Mouse (Mus musculus): ENCODE data around the gene Rsbn1l. TPM values are rescaled to one million over a fixed set of nuclear protein-coding genes. Genes with fewer than 3 reads are reported as not detected.

Gene Rsbn1l
- total RNA-seq, 2 experiments from 2014 or later = 20.3 to 21.4 TPM

DNA sequence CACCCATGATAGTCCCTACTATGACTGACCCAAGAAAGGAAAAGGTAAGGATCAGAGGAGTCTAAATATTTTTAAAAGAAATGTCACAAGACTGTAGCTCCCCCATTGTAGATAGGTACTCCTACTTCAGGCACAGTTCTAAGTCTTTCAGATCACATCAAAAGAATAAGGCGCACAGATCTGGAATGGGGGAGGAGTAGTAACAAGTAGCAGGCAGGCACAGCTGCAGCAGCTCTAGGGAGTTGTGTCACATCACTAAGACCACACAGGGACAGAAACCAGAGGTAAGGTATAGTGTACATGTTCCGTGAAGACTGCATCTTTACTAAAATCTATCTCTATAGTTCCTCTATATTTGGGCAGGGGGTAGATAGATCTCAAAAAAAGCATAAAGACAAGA is 44.5 kb downstream of the Rsbn1l start:
- no peak for DNase-seq (ENCODE audit: low spot score in 2 of 2)

DNA sequence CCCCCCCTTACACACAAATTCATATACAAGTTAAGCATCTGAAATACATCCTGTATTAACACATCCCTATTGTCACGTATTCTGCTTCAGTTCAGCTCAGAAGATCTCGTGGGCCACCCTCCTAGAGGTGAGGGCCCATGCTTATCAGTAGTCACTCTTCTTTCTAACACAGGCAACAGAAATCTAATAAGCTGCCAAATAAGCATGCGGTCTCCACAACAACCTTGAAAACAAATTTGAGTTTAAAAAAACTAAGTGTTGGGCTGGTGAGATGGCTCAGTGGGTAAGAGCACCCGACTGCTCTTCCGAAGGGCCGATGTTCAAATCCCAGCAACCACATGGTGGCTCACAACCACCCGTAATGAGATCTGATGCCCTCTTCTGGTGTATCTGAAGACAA is 50.0 kb downstream of the Rsbn1l start:
- DNase-seq (ENCODE audit: low spot score in 2 of 2) = no peak

DNA sequence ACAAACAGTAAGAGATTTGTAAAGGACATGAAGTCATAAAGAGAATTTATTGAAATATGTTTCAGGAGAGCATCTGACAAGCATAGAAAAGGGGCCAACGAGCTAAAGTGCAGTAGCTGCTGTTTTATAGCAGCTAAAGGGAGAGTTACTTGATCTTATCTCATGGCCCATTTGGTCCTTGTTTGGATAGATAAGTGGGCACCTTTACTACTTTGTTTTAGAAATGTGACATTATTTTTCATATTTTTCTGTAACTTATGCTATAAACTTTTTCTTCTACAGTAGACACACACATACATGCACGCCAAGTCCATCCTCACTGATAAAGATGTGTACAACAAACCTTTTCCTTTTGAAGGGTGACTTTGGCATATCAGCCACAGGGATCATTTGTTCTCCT is 50.8 kb downstream of the Rsbn1l start:
- no peak for DNase-seq (ENCODE audit: low spot score in 2 of 2)

DNA sequence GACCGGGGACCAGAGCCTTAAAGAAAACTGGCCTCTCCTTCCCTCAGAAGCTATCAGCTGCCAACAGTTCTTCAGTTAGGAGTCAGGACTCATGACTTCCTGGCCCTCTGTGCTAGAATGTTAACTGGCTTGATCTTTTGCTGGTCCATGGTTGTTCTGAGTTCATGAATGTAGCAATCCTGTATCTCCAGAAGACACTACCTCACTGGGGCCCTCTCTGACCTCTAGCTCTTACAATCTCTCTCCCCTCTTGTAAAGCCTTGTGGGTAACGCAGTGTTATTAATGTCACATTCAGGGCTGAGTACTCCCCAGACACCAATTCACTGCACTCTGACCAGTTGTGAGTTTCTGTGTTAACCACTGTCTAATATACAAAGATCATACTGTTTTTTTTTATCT is 51.6 kb downstream of the Rsbn1l start:
- no peak for DNase-seq (ENCODE audit: low spot score in 2 of 2)

- no peak for DNase-seq (ENCODE audit: low spot score in 2 of 2)
Measured at GRCm38 (mm10) chr5:20897446-20898167, 58.6 kb downstream of the Rsbn1l start.

DNA sequence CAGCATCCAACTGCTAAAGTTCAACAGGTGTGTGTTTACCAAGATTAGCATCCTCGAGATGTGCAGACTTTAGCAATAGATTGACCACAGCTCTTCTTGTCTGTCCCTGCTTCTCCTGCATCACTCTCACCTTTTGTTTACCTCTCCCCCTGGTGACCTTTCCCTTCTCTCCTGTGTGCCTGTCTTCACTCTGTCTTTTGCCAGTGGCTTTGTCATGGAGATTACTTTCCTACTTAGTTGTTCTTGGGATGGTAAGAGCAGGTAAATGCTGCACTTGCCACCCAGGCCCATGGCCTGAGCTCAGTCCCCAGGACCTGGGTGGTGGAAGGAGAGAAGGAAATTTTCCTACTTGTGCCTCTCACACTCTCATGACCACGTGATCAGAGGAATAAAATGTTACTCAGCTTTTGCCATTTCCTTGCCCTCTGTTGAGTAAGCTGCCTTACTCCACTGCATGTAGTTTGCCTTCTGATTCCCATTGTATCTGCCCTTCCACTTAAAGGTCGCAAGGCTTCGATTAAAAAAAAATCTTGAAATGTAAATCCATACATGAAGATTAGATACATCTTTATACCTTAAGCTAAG is 72.1 kb downstream of the Rsbn1l start:
- DNase-seq (ENCODE audit: low spot score in 2 of 2) = no peak

DNA sequence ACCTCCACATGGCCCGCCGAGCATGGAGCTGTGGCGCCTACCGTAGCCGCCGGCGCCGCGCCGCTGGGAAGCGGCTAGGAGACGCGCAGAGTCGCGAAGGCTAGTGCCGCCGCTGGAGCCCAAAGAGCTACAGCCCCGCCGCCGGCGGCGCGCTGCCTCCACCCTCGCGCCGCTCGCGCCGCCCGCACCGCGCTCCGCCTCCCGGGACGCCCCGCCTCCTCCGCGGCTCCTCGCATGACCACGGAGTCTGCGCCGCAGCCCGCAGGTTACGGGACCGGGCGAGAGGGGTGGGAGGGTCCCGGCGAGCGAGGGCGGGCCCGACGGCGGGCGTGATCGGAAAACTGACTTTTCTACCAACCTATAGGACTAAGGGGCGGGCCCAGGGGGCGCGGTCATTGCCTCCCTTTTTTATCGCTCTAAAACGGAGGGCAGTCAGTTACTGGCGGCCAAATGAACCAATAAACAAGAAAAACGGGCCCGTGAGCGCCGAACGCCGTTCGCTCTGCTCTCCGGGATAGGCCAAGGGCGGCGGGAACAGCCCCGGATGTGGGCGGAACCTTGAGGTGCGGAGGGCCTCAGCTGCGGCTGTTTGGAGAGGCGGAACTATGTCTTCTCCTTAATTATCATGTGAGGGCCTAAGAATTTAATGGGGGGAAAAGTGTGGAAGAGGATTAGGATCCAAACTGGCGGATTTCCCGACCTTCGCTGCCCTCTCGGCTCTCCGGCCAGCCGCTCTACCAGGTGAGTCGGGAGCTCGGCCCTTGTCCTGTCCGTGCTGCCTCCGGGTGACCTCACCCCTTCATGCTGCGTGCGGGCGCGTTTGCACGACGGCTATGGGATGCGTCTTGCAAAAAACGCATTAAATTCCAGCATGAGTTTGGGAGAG is 74.0 kb downstream of the Rsbn1l start, which contains the start of the genes Phtf2 and Tmem60:
TSS of gene Phtf2 (minus strand) at position 210 of the 886 bp plus-strand sequence.
TSS of gene Tmem60 (plus strand) at position 277 of the 886 bp plus-strand sequence.
- DNase-seq (ENCODE audit: low spot score in 2 of 2) = peak; percentile 98 to 99

GRCm38 (mm10) chr5:20880797-20881775 is 75.1 kb downstream of the Rsbn1l start:
- peak; percentile 25 to 60 for DNase-seq (ENCODE audit: low spot score in 2 of 2)

- DNase-seq (ENCODE audit: low spot score in 2 of 2) = no peak
Measured at GRCm38 (mm10) chr5:20880386-20880785, 75.8 kb downstream of the Rsbn1l start.

- DNase-seq (ENCODE audit: low spot score in 2 of 2) = no peak
Measured at GRCm38 (mm10) chr5:20876934-20877426, 79.2 kb downstream of the Rsbn1l start.

- no peak for DNase-seq (ENCODE audit: low spot score in 2 of 2)
Measured at GRCm38 (mm10) chr5:20873146-20873545, 83.1 kb downstream of the Rsbn1l start.

DNA sequence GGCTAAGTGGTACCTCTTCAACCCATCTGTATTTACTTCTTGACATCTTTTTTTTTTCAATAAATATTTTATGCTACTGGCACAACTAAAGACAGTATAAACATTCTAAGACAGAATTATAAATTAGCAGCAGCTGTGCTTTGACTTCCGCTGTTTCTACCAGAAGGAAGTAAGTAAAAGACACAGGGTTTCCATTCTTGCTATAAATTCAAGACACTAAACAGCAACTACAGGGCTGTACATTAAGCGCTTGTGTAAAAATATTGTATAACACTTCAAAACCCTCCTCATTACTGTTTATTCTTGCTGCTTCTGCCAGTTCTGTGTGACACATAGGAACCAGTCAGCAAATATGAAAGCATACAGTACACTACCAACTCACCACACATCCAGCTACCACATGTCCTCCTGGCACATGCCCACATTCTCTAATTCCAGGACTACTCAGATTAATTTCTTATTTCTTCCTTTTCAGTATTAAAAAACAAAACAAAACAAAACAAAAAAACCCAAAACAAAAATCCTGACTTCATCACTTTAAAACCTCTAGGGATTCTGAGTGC is 90.9 kb downstream of the Rsbn1l start:
- DNase-seq (ENCODE audit: low spot score in 2 of 2) = peak in 1 of 2 experiments; percentile 28

DNA sequence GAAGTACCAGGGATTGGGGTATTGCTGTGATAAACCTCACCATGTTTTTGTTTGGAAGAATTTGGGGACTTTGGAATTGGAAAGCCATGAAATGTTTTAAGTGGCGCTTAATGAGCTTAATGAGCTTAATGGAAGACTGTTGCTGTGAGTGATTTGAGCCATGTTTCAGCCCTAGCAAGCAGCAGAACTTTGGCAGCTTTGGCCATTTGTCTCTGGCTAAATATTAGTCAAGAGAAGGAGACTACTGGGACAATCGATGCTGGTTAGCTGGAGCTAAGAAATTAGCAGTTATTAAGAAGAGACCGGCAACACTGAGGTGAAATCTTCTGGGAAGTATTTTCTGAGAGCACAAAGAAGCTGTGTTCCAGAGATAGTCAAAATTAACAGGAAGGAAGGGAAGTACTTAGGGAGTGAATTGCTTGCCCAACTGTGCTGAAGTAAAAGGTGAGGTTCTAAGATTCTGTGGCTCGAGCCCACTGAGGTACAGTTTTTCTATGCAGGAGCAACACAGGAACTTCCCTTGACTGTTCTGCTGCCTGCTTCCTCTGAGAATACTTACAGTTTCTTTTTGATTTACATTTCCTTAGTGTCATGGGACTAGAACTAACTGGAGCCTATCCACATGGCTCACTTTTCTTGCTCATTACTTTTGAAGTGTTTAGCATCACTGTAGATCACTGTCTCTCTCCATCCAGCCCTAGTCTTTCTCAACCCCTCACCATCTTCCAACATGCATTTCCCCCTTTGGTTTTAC is 91.8 kb downstream of the Rsbn1l start:
- no peak for DNase-seq (ENCODE audit: low spot score in 2 of 2)

DNA sequence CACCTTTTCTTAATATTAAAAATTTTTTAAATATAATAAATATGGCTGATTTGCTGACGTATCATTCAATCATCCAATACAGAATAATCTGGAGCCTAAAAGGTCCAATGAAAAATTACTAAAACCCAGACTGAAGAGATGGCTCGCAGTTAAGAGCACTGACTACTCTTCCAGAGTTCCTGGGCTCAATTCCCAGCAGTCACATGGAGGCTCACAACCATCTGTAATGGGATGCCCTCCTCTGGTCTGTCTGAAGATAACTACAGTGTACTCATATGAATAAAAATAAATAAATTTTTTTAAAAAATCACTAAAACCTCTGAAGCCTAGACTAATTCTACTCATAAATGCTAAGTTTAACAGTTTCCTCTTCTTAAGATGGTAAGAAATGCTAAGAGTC is 94.3 kb downstream of the Rsbn1l start:
- DNase-seq (ENCODE audit: low spot score in 2 of 2) = no peak

DNA sequence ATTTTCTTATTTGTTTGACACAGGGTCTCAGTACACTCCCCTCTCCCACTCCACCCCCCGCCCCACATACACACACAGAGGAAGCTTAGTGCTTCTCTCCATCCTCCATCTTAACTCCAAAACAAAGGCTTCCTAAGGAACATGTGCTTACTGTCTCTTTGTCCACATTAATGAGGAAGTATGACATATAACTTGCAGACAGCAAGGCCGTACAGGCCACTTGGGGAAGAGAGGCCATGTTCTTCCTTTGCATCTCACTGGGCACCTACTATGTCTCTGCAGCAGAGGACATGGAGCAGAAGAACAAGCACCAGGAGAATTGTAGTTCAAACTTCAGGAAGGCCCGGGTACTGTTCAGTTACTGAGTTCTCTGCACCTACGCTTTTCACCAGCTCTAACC is 95.6 kb downstream of the Rsbn1l start:
- DNase-seq (ENCODE audit: low spot score in 2 of 2) = no peak

GRCm38 (mm10) chr5:20858404-20858803 is 97.8 kb downstream of the Rsbn1l start:
- DNase-seq (ENCODE audit: low spot score in 2 of 2) = no peak

- no peak for DNase-seq (ENCODE audit: low spot score in 2 of 2)
Measured at GRCm38 (mm10) chr5:20855066-20855465, 101.1 kb downstream of the Rsbn1l start.

- DNase-seq (ENCODE audit: low spot score in 2 of 2) = no peak
Measured at GRCm38 (mm10) chr5:20847010-20847409, 109.2 kb downstream of the Rsbn1l start.

DNA sequence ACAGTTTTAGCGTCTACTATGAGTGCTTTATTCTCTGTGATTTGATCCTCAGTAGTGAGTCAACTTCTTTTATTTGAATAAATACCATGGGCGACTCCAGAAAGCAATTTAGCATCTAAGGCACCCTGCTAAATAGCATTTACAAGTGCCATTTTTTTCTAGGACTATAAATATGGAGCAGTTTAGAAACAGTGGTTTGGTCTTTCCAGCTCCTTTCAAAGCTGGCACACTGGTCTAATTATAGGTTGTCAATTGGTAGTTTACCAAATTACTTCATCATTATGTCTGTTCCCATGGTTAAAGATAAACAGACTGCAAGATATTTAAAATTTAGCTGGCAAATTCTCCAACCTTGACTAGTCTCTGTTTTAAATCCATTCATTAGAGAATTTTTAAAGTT is 112.4 kb downstream of the Rsbn1l start:
- peak in 1 of 2 experiments; percentile 38 for DNase-seq (ENCODE audit: low spot score in 2 of 2)
